Mouse (Mus musculus) kidney, embryonic 14.5 days (tissue): ENCODE results near the gene Ap4m1. TPM values are rescaled to one million over a fixed set of nuclear protein-coding genes. Genes with fewer than 3 reads are reported as not detected.

Experiments
- ATAC-seq: fragments of 200-750 bp; cut with Nextera tagmentation; 2 replicates; pipeline ENCODE4 v1.8.0; 2017; ENCODE audit warnings: moderate number of reproducible peaks, mild to moderate bottlenecking, moderate TSS enrichment, moderate library complexity; ENCODE audit not compliant: low FRiP score, low TSS enrichment
- H3K27ac ChIP-seq: fragments of 300-500 bp; sonication (generic); 2 replicates; pipeline ENCODE4 v1.5.1; 2014; ENCODE audit warnings: low read depth, mild to moderate bottlenecking, low read length, moderate library complexity, mixed read lengths
- H3K27me3 ChIP-seq: fragments of 300-500 bp; sonication (generic); 2 replicates; pipeline ENCODE4 v1.6.1; 2014; ENCODE audit warnings: mild to moderate bottlenecking, low read length; ENCODE audit not compliant: control insufficient read depth, insufficient read depth
- H3K36me3 ChIP-seq: fragments of 300-500 bp; sonication (generic); 2 replicates; pipeline ENCODE4 v1.6.1; 2014; ENCODE audit warnings: low read length, mixed read lengths; ENCODE audit not compliant: control insufficient read depth, insufficient read depth
- H3K4me1 ChIP-seq: fragments of 300-500 bp; sonication (generic); 2 replicates; pipeline ENCODE4 v1.6.1; 2014; ENCODE audit warnings: low read length, mixed read lengths; ENCODE audit not compliant: control insufficient read depth, insufficient read depth
- H3K4me2 ChIP-seq: fragments of 300-500 bp; sonication (generic); replicated peaks from 2 replicates; pipeline ENCODE4 v1.6.1; 2014; ENCODE audit warnings: low read depth, mild to moderate bottlenecking, low read length
- H3K4me3 ChIP-seq: fragments of 300-500 bp; sonication (generic); 2 replicates; pipeline ENCODE4 v1.5.1; 2014; ENCODE audit warnings: mild to moderate bottlenecking, low read length
- H3K9ac ChIP-seq: fragments of 300-500 bp; sonication (generic); 2 replicates; pipeline ENCODE4 v1.6.1; 2014; ENCODE audit warnings: low read depth, mild to moderate bottlenecking, low read length, moderate library complexity
- H3K9me3 ChIP-seq: fragments of 300-500 bp; sonication (generic); 2 replicates; pipeline ENCODE4 v1.6.1; 2016; ENCODE audit warnings: low read length; ENCODE audit not compliant: control insufficient read depth
- WGBS: fragments of 180-500 bp; shearing (Covaris S2); extraction: QIAGEN DNeasy Blood & Tissue Kit; methylation state at CpG from one replicate; pipeline ENCODE4 v1.1.7; 2014; 5-methylcytosine and 5-hydroxymethylcytosine counted together
- polyA plus RNA-seq: library from polyadenylated mRNA; unstranded; fragments of >200 nt; fragmentation: Nextera tagmentation; extraction: Ambion mirVana; gene quantifications from 2 replicates; pipeline ENCODE4 v1.2.1, GENCODE M21; 2014

The Ap4m1 gene
- polyA plus RNA-seq, 1 experiment from 2014 or later, result 22.6 TPM

DNA sequence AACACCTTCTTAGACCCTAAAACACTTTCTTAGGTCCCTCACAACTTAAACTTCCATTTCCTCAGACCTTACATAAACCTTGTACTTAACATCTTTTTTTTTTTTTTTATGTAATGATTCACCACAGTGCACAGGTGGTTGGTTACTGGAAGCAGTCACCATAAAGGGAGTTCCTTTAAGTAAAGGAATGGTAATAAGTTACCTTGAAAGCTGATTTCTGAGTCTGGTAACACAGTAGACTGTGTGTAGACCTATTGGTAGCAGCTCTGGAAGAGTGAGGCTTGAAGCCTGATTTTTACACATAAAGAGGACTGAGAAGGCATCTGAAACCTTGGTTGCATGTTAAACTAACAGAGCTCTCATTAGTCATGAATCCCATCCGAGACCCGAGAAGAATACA is 48.1 kb downstream of the Ap4m1 start:
- peaks cover 13% of the 10 kb centered on the region; the same call in 1 of the 2 replicates for H3K9me3 ChIP-seq
- H3K36me3 ChIP-seq, result no peaks in the 10 kb centered on the region
- no peaks in the 10 kb centered on the region for H3K27me3 ChIP-seq
- no peak overlapping the region for H3K4me2 ChIP-seq
- peak overlapping the region; percentile 77; the same call in 1 of the 2 replicates for H3K27ac ChIP-seq
- peak; percentile 66; the same call in 1 of the 2 replicates for ATAC-seq
- H3K4me3 ChIP-seq, result no peak overlapping the region
- H3K4me1 ChIP-seq, result no peaks in the 10 kb centered on the region
- no peak overlapping the region for H3K9ac ChIP-seq
- WGBS, result 21% methylated on average over 2 of the region's 2 CpGs

DNA sequence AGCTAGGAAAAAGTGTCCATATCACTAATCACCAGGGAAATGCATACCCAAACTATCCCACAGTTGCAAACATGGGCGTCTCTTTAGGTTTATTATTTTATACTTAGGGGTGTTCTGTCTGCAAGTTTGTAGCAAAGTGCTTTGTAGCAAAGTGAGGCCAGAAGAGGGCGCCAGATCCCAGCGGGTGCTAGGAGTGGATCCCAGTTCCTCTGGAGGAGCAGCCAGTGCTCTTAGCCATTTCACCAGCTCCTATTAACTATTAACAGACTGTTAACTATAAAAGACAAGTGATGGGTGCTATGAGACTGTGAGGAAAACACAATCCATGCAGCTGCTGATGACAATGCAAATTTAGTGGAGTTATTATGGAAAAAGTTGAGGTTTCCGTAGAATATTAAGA is 50.3 kb downstream of the Ap4m1 start:
- H3K27ac ChIP-seq, result no peak overlapping the region
- no peak overlapping the region for H3K9ac ChIP-seq
- H3K4me1 ChIP-seq, result no peaks in the 10 kb centered on the region
- H3K9me3 ChIP-seq, result peaks cover 2% of the 10 kb centered on the region; the same call in 1 of the 2 replicates
- H3K36me3 ChIP-seq, result no peaks in the 10 kb centered on the region
- WGBS, result 26% methylated on average over 4 of the region's 4 CpGs
- H3K4me2 ChIP-seq, result no peak overlapping the region
- 0 out of 2 replicates have a peak, but pooled peaks have one; percentile 52 for ATAC-seq
- H3K27me3 ChIP-seq, result no peaks in the 10 kb centered on the region
- no peak overlapping the region for H3K4me3 ChIP-seq

- Histone ChIP-seq H3K9ac (no peak overlapping the region), H3K9me3 (no peaks in the 10 kb centered on the region), H3K4me3 (no peak overlapping the region), H3K4me2 (no peak overlapping the region), H3K36me3 (no peaks in the 10 kb centered on the region), H3K4me1 (no peaks in the 10 kb centered on the region), H3K27ac (no peak overlapping the region), H3K27me3 (no peaks in the 10 kb centered on the region)
- ATAC-seq, result no peak
- 56% methylated on average over 3 of the region's 3 CpGs for WGBS
Measured at GRCm38 (mm10) chr5:138223287-138223686, 51.5 kb downstream of the Ap4m1 start.

GRCm38 (mm10) chr5:138225700-138226099 is 53.9 kb downstream of the Ap4m1 start, which contains the start of gene Nxpe5:
Gene Nxpe5, plus strand, starts transcription at chr5:138225898.
- no peak for ATAC-seq
- WGBS, result 51% methylated on average over 2 of the region's 2 CpGs

DNA sequence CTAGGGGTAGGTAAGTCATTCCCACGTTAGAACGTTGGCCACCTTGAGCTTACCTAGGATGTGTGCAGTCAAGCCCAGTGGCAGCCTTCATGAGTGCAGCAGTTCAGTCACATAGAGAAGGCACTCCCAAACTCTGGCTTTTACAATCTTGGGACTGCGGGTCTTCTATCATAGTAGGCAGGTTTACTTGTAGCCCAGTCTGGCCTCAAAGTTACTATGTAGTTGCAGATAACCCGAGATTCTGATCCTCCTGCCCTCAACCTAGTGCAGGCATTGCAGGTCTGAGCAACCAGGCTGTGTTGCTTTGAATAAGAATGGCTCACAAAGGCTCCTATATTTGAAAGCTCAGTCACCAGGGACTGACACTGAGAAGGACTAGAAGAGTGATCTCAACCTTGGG is 54.7 kb downstream of the Ap4m1 start:
- no peaks in the 10 kb centered on the region for H3K9me3 ChIP-seq
- H3K4me1 ChIP-seq, result no peaks in the 10 kb centered on the region
- no peak overlapping the region for H3K4me2 ChIP-seq
- H3K27me3 ChIP-seq, result no peaks in the 10 kb centered on the region
- no peak overlapping the region for H3K27ac ChIP-seq
- WGBS, result 73% methylated on average over 4 of the region's 4 CpGs
- H3K36me3 ChIP-seq, result no peaks in the 10 kb centered on the region
- ATAC-seq, result no peak
- no peak overlapping the region for H3K4me3 ChIP-seq
- no peak overlapping the region for H3K9ac ChIP-seq

More at GRCm38 (mm10) chr5:138225700-138226099, 53.9 kb downstream of the Ap4m1 start, which contains the start of gene Nxpe5:
- H3K9ac ChIP-seq, result no peak within 1 kb of the TSS
- no peaks in the 10 kb centered on the region for H3K27me3 ChIP-seq
- no peaks in the 10 kb centered on the region for H3K9me3 ChIP-seq
- no peaks in the 10 kb centered on the region for H3K4me1 ChIP-seq
- no peak within 1 kb of the TSS for H3K27ac ChIP-seq
- no peaks in the 10 kb centered on the region for H3K36me3 ChIP-seq
- H3K4me3 ChIP-seq, result no peak within 1 kb of the TSS
- H3K4me2 ChIP-seq, result no peak within 1 kb of the TSS

- 78% methylated on average over 2 of the region's 2 CpGs for WGBS
- H3K27me3 ChIP-seq, result no peaks in the 10 kb centered on the region
Measured at GRCm38 (mm10) chr5:138227367-138227766, 55.6 kb downstream of the Ap4m1 start.

DNA sequence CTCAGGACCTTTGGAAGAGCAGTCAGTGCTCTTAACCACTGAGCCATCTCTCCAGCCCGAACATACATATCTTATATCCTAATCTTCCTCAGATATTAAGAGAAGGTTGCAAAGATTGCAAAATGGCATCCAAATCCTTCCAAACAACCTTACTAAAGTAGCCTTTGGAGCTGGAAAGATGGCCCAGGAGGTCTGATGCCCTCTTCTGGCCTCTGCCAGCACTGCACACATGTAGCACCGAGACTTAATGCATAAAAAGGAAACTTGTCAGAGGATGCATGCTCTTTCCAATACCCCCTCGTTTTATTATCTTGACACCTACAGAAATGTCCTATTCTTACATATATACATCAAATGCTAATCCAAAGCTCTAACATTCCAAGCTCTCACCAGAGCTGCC is 56.2 kb downstream of the Ap4m1 start:
- H3K4me2 ChIP-seq, result no peak overlapping the region
- no peaks in the 10 kb centered on the region for H3K27me3 ChIP-seq
- H3K9me3 ChIP-seq, result no peaks in the 10 kb centered on the region
- no peak overlapping the region for H3K9ac ChIP-seq
- 63% methylated on average over 3 of the region's 3 CpGs for WGBS
- H3K4me1 ChIP-seq, result no peaks in the 10 kb centered on the region
- H3K27ac ChIP-seq, result no peak overlapping the region
- H3K36me3 ChIP-seq, result no peaks in the 10 kb centered on the region
- ATAC-seq, result no peak
- no peak overlapping the region for H3K4me3 ChIP-seq

More at GRCm38 (mm10) chr5:138227367-138227766, 55.6 kb downstream of the Ap4m1 start:
- no peak for ATAC-seq
- H3K9ac ChIP-seq, result no peak overlapping the region
- no peaks in the 10 kb centered on the region for H3K36me3 ChIP-seq
- H3K27ac ChIP-seq, result no peak overlapping the region
- H3K9me3 ChIP-seq, result no peaks in the 10 kb centered on the region
- H3K4me3 ChIP-seq, result no peak overlapping the region
- no peaks in the 10 kb centered on the region for H3K4me1 ChIP-seq
- H3K4me2 ChIP-seq, result no peak overlapping the region

- no peaks in the 10 kb centered on the region for H3K4me1 ChIP-seq
- no peaks in the 10 kb centered on the region for H3K27me3 ChIP-seq
- no peak overlapping the region for H3K9ac ChIP-seq
- no peak overlapping the region for H3K4me3 ChIP-seq
- H3K9me3 ChIP-seq, result no peaks in the 10 kb centered on the region
- ATAC-seq, result no peak
- 91% methylated on average over 3 of the region's 3 CpGs for WGBS
- no peak overlapping the region for H3K27ac ChIP-seq
- no peak overlapping the region for H3K4me2 ChIP-seq
- H3K36me3 ChIP-seq, result no peaks in the 10 kb centered on the region
Measured at GRCm38 (mm10) chr5:138229511-138229910, 57.7 kb downstream of the Ap4m1 start.
